Mouse (Mus musculus) embryo, embryonic 11.5 days (tissue): Measurements from ENCODE around the gene Carmil1.
"Not testable (repeated sequence)": the region's sequence is repeated elsewhere in the genome, so short reads cannot be mapped to it uniquely, and the experiment has no call there.

Experiments
- DNase-seq: peaks from one replicate; pipeline ENCODE4 v3.0.0-alpha.2; 2012; ENCODE audit warnings: low read depth, low spot score

The Carmil1 gene

DNA sequence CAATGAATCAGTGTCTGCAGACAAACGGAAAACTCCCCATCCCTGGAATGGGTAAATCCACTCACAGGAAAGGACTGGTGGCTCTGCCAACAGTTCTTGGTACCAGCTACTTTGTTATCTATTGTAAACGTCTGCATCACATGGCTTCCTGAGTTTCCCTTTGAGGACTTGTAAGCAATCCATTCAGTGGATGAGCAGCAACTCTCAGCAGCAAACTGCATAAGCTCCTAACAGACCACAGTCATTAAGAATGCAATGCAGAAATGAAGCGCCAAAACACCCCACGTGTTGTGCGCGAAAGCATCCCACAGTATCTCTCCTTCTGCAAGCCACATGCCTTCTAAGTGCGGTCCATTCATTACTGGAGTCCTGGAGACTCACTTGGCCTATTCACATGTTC is 128.0 kb downstream of the Carmil1 start:
- DNase-seq, result no peak

- DNase-seq, result no peak
Measured at GRCm38 (mm10) chr13:24151335-24151734, 129.3 kb downstream of the Carmil1 start.

- no peak for DNase-seq
Measured at GRCm38 (mm10) chr13:24148549-24148948, 132.0 kb downstream of the Carmil1 start.

- DNase-seq, result no peak
Measured at GRCm38 (mm10) chr13:24147006-24147405, 133.6 kb downstream of the Carmil1 start.

DNA sequence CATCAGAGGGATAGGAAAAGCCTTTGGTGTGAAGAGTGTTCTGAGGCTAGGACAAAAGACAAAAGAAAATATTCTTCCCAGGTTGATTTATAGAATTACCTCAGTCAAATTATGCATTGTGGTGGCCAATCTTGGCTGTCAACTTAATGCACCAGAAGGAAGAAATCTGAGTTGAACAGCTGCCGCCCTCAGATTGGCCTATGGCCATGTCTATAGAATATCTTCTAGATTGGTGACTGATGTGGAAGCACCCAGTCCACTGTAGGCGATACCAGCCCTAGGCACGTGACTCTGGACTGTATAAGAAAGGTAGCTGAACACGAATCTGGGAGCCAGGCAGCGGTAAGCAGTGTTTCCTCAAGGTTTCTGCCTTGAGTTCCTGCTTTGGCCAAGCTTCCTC is 134.1 kb downstream of the Carmil1 start:
- DNase-seq, result no peak

GRCm38 (mm10) chr13:24144858-24145257 is 135.7 kb downstream of the Carmil1 start:
- DNase-seq, result no peak

- no peak for DNase-seq
Measured at GRCm38 (mm10) chr13:24144141-24144540, 136.5 kb downstream of the Carmil1 start.

DNA sequence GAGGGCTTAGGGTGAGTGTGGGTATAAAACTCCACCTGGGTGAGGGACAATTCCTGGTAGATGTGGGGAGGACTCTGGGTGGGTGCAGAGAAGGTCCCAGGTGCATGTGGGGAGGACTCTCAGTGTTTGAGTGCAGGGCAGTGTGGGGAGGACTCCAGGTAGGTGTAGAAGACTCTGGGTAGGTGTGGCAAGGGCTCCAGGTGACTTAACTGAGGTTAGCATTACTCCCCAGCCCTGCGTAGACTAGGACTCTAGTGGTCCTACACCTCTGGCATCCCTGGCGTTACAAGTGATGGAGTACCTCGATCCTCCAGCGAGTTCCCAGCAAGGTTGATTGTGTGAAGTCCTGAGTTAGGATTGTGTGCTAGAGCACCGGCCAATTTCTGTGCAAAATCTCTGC is 143.8 kb downstream of the Carmil1 start:
- DNase-seq, result no peak

GRCm38 (mm10) chr13:24135282-24136230 is 145.0 kb downstream of the Carmil1 start:
- peak; percentile 22 for DNase-seq

- no peak for DNase-seq
Measured at GRCm38 (mm10) chr13:24132866-24133265, 147.7 kb downstream of the Carmil1 start.

- DNase-seq, result no peak
Measured at GRCm38 (mm10) chr13:24131319-24131718, 149.3 kb downstream of the Carmil1 start.

- DNase-seq, result no peak
Measured at GRCm38 (mm10) chr13:24130741-24131140, 149.9 kb downstream of the Carmil1 start.

GRCm38 (mm10) chr13:24128731-24129130 is 151.9 kb downstream of the Carmil1 start:
- no peak for DNase-seq

DNA sequence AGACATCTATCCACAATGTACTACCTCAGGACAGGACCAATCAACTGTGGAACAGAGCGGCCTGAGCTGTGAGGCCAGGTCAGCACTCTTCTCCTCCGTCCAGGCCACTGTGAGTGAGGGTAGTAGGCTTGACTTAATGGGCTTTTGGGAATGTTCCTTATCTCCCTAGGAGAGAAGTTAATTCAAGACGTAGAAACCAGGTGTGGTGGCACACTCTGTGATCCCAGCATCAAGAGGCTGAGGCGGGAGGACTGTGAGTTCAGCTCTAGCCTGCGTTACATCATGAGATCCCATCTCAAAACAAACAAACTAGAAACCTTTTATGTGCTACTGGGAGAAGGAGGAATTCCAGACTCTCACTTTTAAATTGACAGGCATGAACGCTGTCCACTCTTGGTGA is 154.7 kb downstream of the Carmil1 start:
- DNase-seq, result no peak

GRCm38 (mm10) chr13:24117181-24117812 is 163.3 kb downstream of the Carmil1 start:
- DNase-seq, result no peak

DNA sequence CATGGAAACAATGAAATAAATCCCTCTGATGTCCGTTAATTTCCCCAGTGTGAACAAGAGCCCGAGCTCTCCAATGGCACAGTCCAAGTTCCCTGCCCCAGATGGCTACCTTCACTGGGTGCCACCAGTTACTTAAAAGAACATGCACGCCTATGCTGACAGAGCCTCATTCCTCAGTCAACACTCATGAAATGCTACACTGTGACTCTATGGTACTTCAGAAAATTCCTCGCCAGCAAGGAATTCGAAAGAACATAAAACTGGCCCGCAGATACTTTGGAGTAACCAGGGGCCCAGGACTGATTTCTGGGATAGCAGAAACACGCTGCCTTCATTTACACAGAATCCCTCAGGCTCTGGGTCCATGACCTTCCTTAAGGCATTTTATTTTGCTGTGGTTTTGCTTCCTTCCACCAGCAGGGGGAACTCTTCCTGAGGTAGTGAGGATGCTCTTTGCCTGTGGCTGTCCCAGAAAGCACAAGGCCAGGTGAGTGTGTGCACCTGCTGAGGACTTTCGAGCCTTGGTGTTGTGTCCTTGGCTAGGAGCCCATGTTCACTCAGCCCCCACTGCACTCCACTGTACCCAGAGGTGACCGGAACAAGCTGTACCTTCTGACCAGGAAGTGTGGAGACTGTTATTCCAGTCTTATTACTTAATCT is 167.8 kb downstream of the Carmil1 start:
- DNase-seq, result peak; percentile 37

DNA sequence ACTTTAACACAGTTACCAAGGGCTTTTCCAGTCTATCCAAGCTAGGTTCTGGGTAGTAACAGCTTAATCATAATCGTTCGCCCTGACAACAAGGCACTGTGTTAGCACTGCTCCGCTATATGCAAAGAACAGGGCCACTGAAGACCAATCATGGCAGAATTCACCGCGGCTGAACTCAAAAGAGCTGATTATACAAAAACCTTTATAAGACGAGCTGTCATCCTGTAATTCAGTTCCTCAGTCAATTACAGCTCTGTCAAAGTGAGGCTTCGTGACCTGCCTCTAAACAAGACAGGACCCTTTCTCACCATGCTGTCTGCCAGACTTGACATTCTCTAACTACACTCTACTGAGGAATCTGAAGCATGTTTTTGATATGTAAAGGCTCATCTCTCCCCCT is 170.3 kb downstream of the Carmil1 start:
- DNase-seq, result no peak

- no peak for DNase-seq
Measured at GRCm38 (mm10) chr13:24108282-24108681, 172.3 kb downstream of the Carmil1 start.

- no peak for DNase-seq
Measured at GRCm38 (mm10) chr13:24107058-24107457, 173.5 kb downstream of the Carmil1 start.

DNA sequence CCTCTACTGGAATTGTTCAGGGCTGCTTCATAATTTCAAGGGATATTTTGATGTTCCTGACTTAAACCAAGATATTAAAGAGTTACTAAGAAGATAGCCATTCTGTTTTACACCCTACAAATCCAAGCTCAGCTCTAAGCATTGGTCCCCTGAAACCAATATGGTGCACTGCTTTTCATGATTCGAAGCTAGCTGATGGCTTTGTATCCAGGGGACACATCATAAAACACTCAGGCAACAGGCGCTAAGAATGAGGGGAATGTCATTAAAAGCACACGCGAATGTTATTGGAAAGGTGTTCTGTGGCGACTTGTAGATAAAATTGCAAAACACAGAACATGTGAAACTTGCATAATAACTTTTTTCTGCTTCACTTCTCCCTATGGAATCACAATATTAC is 174.8 kb downstream of the Carmil1 start:
- DNase-seq, result no peak

GRCm38 (mm10) chr13:24105340-24105669 is 175.3 kb downstream of the Carmil1 start:
- no peak for DNase-seq

DNA sequence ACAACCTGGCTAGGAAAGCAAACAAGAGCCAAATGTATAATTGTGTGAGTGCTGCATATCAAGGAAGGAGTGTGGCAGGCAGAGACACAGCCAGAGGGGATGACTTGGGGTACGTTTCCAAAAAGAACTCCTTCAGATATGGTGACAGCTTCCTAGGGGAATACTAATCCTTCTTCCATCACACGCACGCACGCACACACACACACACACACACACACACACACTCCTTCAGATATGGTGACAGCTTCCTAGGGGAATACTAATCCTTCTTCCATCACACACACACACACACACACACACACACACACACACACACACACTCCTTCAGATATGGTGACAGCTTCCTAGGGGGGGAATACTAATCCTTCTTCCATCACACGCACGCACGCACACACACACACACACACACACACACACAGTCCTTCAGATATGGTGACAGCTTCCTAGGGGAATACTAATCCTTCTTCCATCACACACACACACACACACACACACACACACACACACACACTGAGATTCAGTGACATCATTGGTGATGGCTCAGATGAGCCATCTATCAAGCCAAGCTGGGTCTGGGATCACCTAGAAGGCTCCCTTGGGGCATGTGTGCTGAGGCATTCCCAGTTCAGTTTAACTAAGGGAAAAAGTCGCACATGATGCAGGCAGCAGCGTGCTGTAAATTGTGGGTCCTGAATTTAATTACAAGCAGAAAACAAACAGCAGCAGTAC is 175.8 kb downstream of the Carmil1 start:
- not testable (repeated sequence) for DNase-seq
